Mouse (Mus musculus): ENCODE measurements around the gene Igbp1. TPM values are rescaled to one million over a fixed set of nuclear protein-coding genes. Genes with fewer than 3 reads are reported as not detected.
A peak's percentile ranks its signal among the peaks of the same experiment; 100 is the strongest.

Igbp1 gene
- total RNA-seq (2022): 10 to 100 TPM; 36.1 to 41.6 (median 38.7) TPM

DNA sequence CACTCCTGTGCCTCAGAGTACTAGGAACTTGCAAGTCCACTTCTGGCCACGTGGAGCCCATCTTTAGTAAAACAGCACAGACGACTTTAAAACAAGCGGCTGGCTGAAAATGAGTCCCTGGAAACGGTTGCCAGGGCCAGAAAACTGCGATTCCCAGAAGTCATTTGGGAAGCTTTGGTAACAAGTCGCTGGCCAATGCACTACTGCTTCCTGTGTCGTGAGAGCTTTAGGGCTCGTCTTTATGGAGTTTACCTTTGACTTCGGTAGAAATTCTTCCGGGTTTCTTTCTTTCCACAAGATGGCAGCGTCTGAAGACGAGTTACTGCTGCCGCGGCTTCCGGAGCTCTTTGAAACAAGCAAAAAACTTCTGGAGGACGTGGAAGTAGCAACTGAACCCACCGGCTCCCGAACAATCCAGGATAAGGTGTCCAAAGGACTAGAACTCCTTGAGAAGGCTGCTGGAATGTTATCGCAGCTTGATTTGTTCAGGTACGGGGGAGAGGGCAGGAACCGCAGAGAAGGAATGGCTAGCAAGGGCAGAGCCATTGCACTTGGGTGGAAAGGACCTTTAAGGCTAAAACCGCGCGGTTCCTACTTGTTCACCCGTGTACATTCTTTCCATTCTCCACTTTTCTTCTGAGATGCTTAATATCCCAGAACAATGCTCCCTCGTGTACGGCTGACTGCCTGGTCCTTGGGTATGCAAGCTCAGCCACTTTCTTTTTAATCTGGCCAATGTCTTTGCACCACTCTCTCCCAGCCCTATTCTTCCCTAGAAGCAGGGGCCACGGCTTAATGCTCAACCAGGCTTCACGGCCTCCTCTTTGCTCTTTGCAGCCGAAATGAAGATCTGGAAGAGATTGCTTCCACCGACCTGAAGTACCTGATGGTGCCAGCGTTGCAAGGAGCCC is at the start of gene Igbp1:
TSS of gene Igbp1 (plus strand) at position 224 of the 911 bp plus-strand sequence.
- peak; percentile 64 to 69 for DNase-seq (ENCODE audit: low spot score in 2 of 2)

DNA sequence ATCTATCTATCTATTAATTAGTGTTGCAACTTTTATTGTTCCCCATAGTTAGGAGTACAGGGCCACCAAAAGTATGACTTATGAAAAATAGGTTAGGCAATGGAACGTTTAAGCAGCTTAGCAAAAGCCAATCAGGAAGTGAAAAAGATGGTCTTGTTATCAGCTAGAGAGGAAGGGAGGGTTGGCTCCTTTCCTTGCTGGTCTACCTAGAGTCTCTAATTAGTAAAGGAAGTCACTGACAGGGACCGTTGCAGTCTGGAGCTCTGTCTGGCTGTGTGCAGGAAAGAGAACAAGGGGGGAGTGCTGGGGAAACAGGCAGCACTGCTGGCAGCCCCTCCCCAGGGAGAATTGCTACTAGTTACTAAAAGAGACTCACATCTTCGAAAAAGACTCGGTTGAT is 26.0 kb upstream of the Igbp1 start:
- no peak for DNase-seq (ENCODE audit: low spot score in 2 of 2)

GRCm38 (mm10) chrX:100470126-100470525 is 24.0 kb upstream of the Igbp1 start:
- DNase-seq (ENCODE audit: low spot score in 2 of 2): no peak

DNA sequence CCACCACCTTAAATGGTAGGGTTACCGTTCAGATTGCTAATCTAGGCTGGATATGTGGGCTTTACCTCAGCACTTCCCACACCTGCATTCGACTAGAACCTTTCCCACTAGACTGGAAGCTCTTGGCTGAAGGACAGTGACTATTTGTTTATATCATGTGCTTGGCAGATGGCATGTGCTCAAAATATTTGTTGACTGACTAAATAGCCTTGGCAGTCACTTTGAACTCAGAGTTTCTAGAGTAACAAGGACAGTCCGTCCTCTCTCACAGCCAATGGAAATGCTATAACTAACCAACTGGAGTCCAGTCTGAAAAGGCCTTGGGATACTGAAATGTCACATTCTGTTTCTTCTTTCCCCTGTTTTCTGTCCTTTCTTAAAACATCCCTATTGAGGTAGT is 22.6 kb upstream of the Igbp1 start:
- no peak for DNase-seq (ENCODE audit: low spot score in 2 of 2)

DNA sequence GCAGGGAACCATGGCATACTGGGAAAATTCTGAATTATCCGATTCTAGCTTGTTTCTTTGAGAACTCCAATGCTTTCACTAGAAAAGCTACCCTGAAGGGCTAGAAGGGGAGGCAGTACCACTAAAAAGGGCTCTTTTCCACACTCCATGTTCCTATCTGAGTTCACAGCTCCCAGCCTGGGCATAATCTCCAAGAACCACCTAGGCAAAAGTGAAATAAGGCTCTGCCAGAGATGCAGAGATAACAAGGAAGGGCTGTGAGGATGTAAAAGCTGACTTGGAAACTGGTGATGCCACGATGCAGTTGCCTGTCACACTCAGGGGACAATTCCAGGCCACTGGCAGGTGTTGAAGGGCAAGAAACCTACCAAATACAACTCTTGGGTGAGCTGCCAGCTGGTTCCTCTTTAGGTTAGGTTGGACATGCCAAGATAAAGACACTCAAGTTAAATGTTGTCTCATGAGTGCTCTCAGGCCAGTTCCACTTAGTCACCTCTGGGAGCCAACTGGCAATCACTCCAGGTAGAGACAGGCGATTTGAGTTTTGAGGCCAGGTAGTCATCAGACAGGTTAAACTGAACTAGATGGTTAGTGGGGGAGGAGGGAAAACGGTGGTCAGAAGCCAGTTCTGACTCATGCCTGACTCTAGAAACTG is 18.4 kb upstream of the Igbp1 start:
- DNase-seq (ENCODE audit: low spot score in 2 of 2): no peak

DNA sequence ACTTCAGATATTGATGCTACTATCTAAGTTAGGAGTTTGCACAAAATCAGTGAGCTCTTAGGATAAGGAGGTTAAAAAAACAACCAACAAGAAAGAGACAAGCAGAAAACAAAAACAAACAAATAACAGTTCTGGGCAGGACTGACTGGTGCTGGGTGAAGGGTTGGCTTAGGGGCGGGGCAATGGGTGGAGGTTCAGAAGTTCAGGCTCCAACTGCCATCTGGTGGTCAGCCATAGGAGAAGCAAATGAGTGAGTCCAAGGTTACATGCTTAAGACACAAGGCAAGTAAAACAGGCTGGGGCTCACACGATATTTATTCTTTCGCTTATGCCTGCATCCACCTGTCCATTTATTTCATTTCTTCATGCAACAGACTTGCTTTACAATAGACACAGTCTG is 13.8 kb upstream of the Igbp1 start:
- DNase-seq (ENCODE audit: low spot score in 2 of 2): peak; percentile 21 to 38

GRCm38 (mm10) chrX:100493500-100494067 is 507 bp upstream of the Igbp1 start:
- no peak for DNase-seq (ENCODE audit: low spot score in 2 of 2)

DNA sequence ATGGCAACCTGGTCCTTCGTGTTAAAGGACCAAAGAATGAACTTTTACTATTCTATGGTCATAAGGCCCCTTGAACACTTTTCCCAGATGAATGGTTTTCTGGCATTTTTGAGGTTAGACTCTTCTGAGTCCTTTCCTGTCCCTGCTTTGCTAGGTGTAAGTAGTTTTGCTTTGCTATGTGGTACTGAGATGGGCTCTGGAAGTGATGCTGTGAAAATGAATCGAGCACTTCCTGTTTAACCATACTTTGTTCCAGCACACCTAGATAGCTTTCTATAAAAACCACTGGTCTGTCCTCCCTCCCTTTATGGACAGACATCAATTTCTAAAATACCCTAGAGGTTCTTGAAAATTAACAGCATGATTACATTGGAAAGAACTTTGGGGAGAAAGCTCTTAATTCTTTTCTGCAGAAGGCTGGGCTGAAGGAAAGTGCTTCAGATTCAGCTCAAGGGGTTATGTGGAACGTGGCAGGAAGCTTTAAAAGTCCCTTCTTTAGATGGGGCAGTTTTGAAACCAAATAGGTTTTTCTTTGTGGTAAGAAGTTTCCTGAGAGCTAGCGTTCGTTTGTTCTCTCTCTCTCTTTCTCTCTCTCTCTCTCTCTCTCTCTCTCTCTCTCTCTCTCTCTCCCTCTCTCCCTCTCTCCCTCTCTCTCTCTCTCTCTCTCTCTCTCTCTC is 10.2 kb downstream of the Igbp1 start:
- no peak for DNase-seq (ENCODE audit: low spot score in 2 of 2)

DNA sequence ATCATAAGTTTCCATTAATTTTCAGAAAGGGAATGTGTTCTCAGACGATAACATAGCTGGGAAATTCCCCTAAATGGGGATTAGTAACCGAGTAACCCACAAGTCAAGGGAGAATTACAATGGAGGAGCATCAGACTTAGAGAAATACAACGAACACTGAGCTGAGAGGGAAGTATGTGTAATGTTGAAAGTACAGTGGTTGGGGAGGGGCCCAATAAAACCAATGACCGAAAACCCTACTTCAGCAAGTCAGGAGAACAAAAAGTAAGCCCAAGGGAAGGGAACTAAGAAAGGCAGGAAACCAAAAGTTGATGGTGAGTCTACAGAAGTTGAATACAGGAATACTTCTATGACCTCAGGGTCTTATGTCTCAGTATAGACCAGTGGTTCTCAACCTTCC is 14.1 kb downstream of the Igbp1 start:
- DNase-seq (ENCODE audit: low spot score in 2 of 2): no peak

GRCm38 (mm10) chrX:100509921-100510320 is 15.8 kb downstream of the Igbp1 start:
- no peak for DNase-seq (ENCODE audit: low spot score in 2 of 2)

GRCm38 (mm10) chrX:100516683-100517082 is 22.6 kb downstream of the Igbp1 start:
- no peak for DNase-seq (ENCODE audit: low spot score in 2 of 2)

GRCm38 (mm10) chrX:100517626-100518025 is 23.5 kb downstream of the Igbp1 start:
- DNase-seq (ENCODE audit: low spot score in 2 of 2): no peak

- no peak for DNase-seq (ENCODE audit: low spot score in 2 of 2)
Observed at GRCm38 (mm10) chrX:100518532-100518931, 24.4 kb downstream of the Igbp1 start.

- DNase-seq (ENCODE audit: low spot score in 2 of 2): no peak
Observed at GRCm38 (mm10) chrX:100524471-100524870, 30.4 kb downstream of the Igbp1 start, which contains the start of gene Dgat2l6. TSS of gene Dgat2l6 (plus strand) at chrX:100524838.

DNA sequence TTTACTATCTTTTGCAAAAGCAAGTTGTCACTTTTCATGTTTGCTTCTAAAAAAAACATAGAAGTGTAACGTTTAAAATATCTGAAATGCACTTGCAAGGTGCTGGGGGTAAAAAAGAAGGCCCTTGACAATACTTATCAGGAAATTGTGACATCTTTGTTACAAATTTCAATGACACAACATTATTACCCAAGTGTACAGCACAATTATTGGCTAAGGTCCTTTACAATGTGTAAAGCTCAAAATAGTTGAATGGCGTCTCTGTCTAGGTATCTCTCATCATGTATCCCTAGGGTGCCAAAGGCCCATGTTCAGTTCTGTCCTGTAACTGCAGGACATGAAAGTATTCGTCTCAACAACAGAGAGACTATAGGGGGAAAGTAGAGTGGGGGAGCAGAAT is 61.9 kb downstream of the Igbp1 start:
- no peak for DNase-seq (ENCODE audit: low spot score in 2 of 2)

GRCm38 (mm10) chrX:100565696-100566095 is 71.6 kb downstream of the Igbp1 start:
- DNase-seq (ENCODE audit: low spot score in 2 of 2): no peak

Other genes with a start within 250 kb of the Igbp1 start
- gene Otud6a, start 65.3 kb upstream of the Igbp1 start, total RNA-seq (2022): not detected
- gene Awat2, start 51.6 kb upstream of the Igbp1 start, total RNA-seq (2022): under 1 TPM in 1 of 4 experiments, not detected in 3; 0.34 TPM
- gene Dgat2l6, start 30.5 kb downstream of the Igbp1 start, total RNA-seq (2022): under 1 TPM; 0.07 to 0.56 (median 0.30) TPM
- not detected for gene Awat1, start 78.0 kb downstream of the Igbp1 start, total RNA-seq (2022)
- not detected for gene P2ry4, start 100.6 kb downstream of the Igbp1 start, total RNA-seq (2022)
- not detected for gene Arr3, start 111.2 kb downstream of the Igbp1 start, total RNA-seq (2022)
- gene Kif4, start 131.4 kb downstream of the Igbp1 start, total RNA-seq (2022): under 1 TPM in 1 of 4 experiments, not detected in 3; 0.07 TPM
- gene Pdzd11, start 132.3 kb downstream of the Igbp1 start, total RNA-seq (2022): 10 to 100 TPM in 3 of 4 experiments, 1 to 10 TPM in 1; 9.9 to 13.4 (median 11.3) TPM
- gene Gdpd2, start 235.6 kb downstream of the Igbp1 start, total RNA-seq (2022): not detected

Measured in gastrocnemius, adult 8-10 months (tissue).